In genomic region chr1:36323076-36323475, GRCm38 (mm10) we compare ENCODE assay signal across 24 mouse cellular contexts. TPM values are rescaled to one million over a fixed set of nuclear protein-coding genes. Genes with fewer than 3 reads are reported as not detected.
A peak's percentile ranks its signal among the peaks of the same experiment; 100 is the strongest.
DNase-seq lines count a peak whose midpoint lies in the region; ATAC-seq and TF ChIP-seq lines count a peak whose summit lies in the region.
"Had no signal": no experiment of that assay in that cellular context is flagged by ENCODE, and none has a peak within 500 bp of the region (broad histone marks: within the 10 kb centered on the region; RNA-seq: fewer than 3 reads in every experiment).

No protein-coding gene starts in this region.

- TF ChIP-seq CTCF in gastrocnemius, adult 2 months (IDR thresholded peaks at IDR 0.05) = no peak

- H3K9ac ChIP-seq in embryonic facial prominence, embryonic 15.5 days = no peak overlapping the region
- H3K9ac ChIP-seq: embryonic facial prominence, embryonic 13.5 days; forebrain, postnatal 0 days; liver, embryonic 14.5 days had no signal

- no peak overlapping the region for H3K4me2 ChIP-seq in embryonic facial prominence, embryonic 15.5 days (replicated peaks)
- H3K4me2 ChIP-seq: embryonic facial prominence, embryonic 13.5 days had no signal

- H3K36me3 ChIP-seq in embryonic facial prominence, embryonic 15.5 days = peaks cover 32% of the 10 kb centered on the region

- WGBS in embryonic facial prominence, embryonic 15.5 days = 49% methylated on average over 9 of the region's 9 CpGs

- intact Hi-C loops in gastrocnemius, adult 2 months (cut with DNase I) = loop anchor here (2.0 kb wide), 1 partner anchor 178 kb away; no protein-coding TSS in a partner anchor
- intact Hi-C loops in gastrocnemius, postnatal 36 days (cut with DNase I) = loop anchor here (5.0 kb wide), 1 partner anchor 174 kb away; no protein-coding TSS in a partner anchor

- H3K4me1 ChIP-seq in embryonic facial prominence, embryonic 15.5 days = peaks cover 18% of the 10 kb centered on the region

- H3K4me3 ChIP-seq in gastrocnemius, adult 2 months = peak overlapping the region; percentile 26; the same call in 1 of the 2 replicates
- no peak overlapping the region for H3K4me3 ChIP-seq in embryonic facial prominence, embryonic 15.5 days (replicated peaks)
- H3K4me3 ChIP-seq: embryonic facial prominence, embryonic 13.5 days; hindbrain, embryonic 10.5 days; layer of hippocampus, adult 2 months had no signal

- DNase-seq in gastrocnemius, adult 2 months = peak; percentile 74
- DNase-seq in gastrocnemius, postnatal 36 days = no peak
- peak; percentile 58 to 71 for DNase-seq in lung, adult 18-20 months
- no peak for DNase-seq in lung, postnatal 14 days
- peak; percentile 31 for DNase-seq in lung, postnatal 25 days (ENCODE audit: low spot score)
- no peak for DNase-seq in spleen, postnatal 14 days (ENCODE audit: low spot score in 2 of 2)
- no peak for DNase-seq in thymus, postnatal 14 days
- DNase-seq: B cell, adult 2 months; cerebellum, adult 2 months; cerebellum, postnatal 36 days; forebrain, postnatal 0 days; kidney, adult 8-10 months; layer of hippocampus, postnatal 36 days; right cerebral cortex, postnatal 4 days; thymus, postnatal 25 days had no signal

- no peaks in the 10 kb centered on the region for H3K9me3 ChIP-seq in embryonic facial prominence, embryonic 15.5 days (replicated peaks)
- H3K9me3 ChIP-seq: embryonic facial prominence, embryonic 13.5 days; hindbrain, embryonic 10.5 days had no signal

- ATAC-seq in embryonic facial prominence, embryonic 15.5 days (ENCODE audit: insufficient number of reproducible peaks, low FRiP score, low TSS enrichment, low read depth) = no peak
- ATAC-seq: forebrain, postnatal 0 days; hindbrain, postnatal 0 days; midbrain, embryonic 16.5 days had no signal

- H3K27me3 ChIP-seq in embryonic facial prominence, embryonic 15.5 days = no peaks in the 10 kb centered on the region
- H3K27me3 ChIP-seq: embryonic facial prominence, embryonic 13.5 days had no signal

- peak overlapping the region; percentile 79 for H3K27ac ChIP-seq in gastrocnemius, adult 2 months
- H3K27ac ChIP-seq in embryonic facial prominence, embryonic 15.5 days (replicated peaks) = peak overlapping the region; percentile 66
- H3K27ac ChIP-seq: hindbrain, embryonic 10.5 days; hindbrain, postnatal 0 days; layer of hippocampus, adult 2 months; liver, embryonic 14.5 days had no signal

RNA-seq across cellular contexts. Expression of gene Arid5a, which starts 15.5 kb away (rescaled TPM):
- 10 to 100 TPM in 1 of 2 experiments, 1 to 10 TPM in 1; 7.0 to 18.6 TPM for total RNA-seq in gastrocnemius, adult 2 months (2021)
- 10 to 100 TPM; 10.7 to 11.8 TPM for total RNA-seq in gastrocnemius, postnatal 36 days (2021)
- 15.5 and 16.1 TPM in 2 replicates for polyA plus RNA-seq in embryonic facial prominence, embryonic 15.5 days (2015; fragmentation: Nextera tagmentation; extraction: Ambion mirVana)

RNA-seq across cellular contexts. Expression of gene Kansl3, which starts 45.9 kb away (rescaled TPM):
- total RNA-seq in gastrocnemius, adult 2 months (2021) = 10 to 100 TPM; 37.7 to 39.6 TPM
- total RNA-seq in gastrocnemius, postnatal 36 days (2021) = 10 to 100 TPM; 36.1 to 39.1 TPM
- 42.2 TPM in 2 replicates for polyA plus RNA-seq in embryonic facial prominence, embryonic 15.5 days (2015; fragmentation: Nextera tagmentation; extraction: Ambion mirVana)

RNA-seq across cellular contexts. Expression of gene Neurl3, which starts 48.6 kb away (rescaled TPM):
- total RNA-seq in gastrocnemius, adult 2 months (2021) = under 1 TPM; 0.41 to 0.59 TPM
- under 1 TPM; 0.31 to 0.72 TPM for total RNA-seq in gastrocnemius, postnatal 36 days (2021)
- polyA plus RNA-seq in embryonic facial prominence, embryonic 15.5 days (2015; fragmentation: Nextera tagmentation; extraction: Ambion mirVana) = 1.5 and 2.2 TPM in 2 replicates

RNA-seq across cellular contexts. Expression of gene Fer1l5, which starts 49.0 kb away (rescaled TPM):
- not detected for total RNA-seq in gastrocnemius, adult 2 months (2021)
- total RNA-seq in gastrocnemius, postnatal 36 days (2021) = not detected
- 1.0 and 1.2 TPM in 2 replicates for polyA plus RNA-seq in embryonic facial prominence, embryonic 15.5 days (2015; fragmentation: Nextera tagmentation; extraction: Ambion mirVana)
- total RNA-seq: forebrain, postnatal 0 days; gastrocnemius, adult 8-10 months; hindbrain, postnatal 0 days; layer of hippocampus, adult 2 months; layer of hippocampus, postnatal 36 days; left cerebral cortex, postnatal 14 days had no signal
- polyA plus RNA-seq: cerebellum, adult 2 months had no signal

Comparison
In these comparisons a context has a peak if more than half of its experiments do, and no peak if none do; other contexts are left out.
1. DNase-seq: peak in gastrocnemius, adult 2 months (single experiment), lung, adult 18-20 months (2 of 2) and lung, postnatal 25 days (single experiment); none in gastrocnemius, postnatal 36 days (0 of 2), lung, postnatal 14 days (single experiment), spleen, postnatal 14 days (0 of 2) and thymus, postnatal 14 days (single experiment).